Mouse (Mus musculus) thymus, adult 2 months (tissue): ENCODE measurements around the gene Cxcr5. TPM values are rescaled to one million over a fixed set of nuclear protein-coding genes. Genes with fewer than 3 reads are reported as not detected.

Experiments
- DNase-seq: peaks from one replicate; pipeline ENCODE4 v3.0.0; 2021
- H3K27ac ChIP-seq: fragments of 200-500 bp; 2 replicates; pipeline ENCODE4 v1.5.1; 2012; ENCODE audit warnings: low read length, control low read depth; ENCODE audit not compliant: control insufficient read depth, insufficient read depth
- H3K27me3 ChIP-seq: fragments of 200-500 bp; 2 replicates; pipeline ENCODE4 v1.6.1; 2012; ENCODE audit warnings: mild to moderate bottlenecking, low read length, moderate library complexity, mixed read lengths; ENCODE audit not compliant: control insufficient read depth, insufficient read depth
- H3K36me3 ChIP-seq: fragments of 200-500 bp; 2 replicates; pipeline ENCODE4 v1.6.1; 2012; ENCODE audit warnings: mild to moderate bottlenecking, low read length, moderate library complexity; ENCODE audit not compliant: control insufficient read depth, insufficient read depth
- H3K4me1 ChIP-seq: fragments of 200-500 bp; replicated peaks from 2 replicates; pipeline ENCODE4 v1.6.1; 2012; ENCODE audit warnings: low read length; ENCODE audit not compliant: control insufficient read depth, insufficient read depth
- H3K4me3 ChIP-seq: fragments of 200-500 bp; 2 replicates; pipeline ENCODE4 v1.5.1; 2012; ENCODE audit warnings: mild to moderate bottlenecking, low read length, control low read depth, moderate library complexity; ENCODE audit not compliant: control insufficient read depth, insufficient read depth
- CTCF ChIP-seq: fragments of 200-500 bp; IDR thresholded peaks from 2 replicates; pipeline ENCODE4 v1.5.1; 2012; ENCODE audit warnings: mild to moderate bottlenecking, control low read depth, low read length, moderate library complexity, borderline replicate concordance; ENCODE audit not compliant: control insufficient read depth, poor library complexity, insufficient read depth; ENCODE audit errors: extremely low read depth
- POLR2A ChIP-seq: fragments of 200-500 bp; IDR thresholded peaks from 2 replicates; pipeline ENCODE4 v1.6.1; 2012; ENCODE audit warnings: mild to moderate bottlenecking, low read length, control low read depth, moderate library complexity; ENCODE audit not compliant: control insufficient read depth, poor library complexity, insufficient read depth; ENCODE audit errors: extremely low read depth
- WGBS: fragments of 180-500 bp; shearing (Covaris S2); methylation state at CpG from one replicate; pipeline ENCODE4 v1.1.7; 2018; 5-methylcytosine and 5-hydroxymethylcytosine counted together
- polyA plus RNA-seq: library from polyadenylated mRNA; depleted of rRNA; stranded (reverse); fragments of >200 nt; gene quantifications from 2 replicates; pipeline ENCODE4 v1.2.3, GENCODE M21; 2012

The Cxcr5 gene
- polyA plus RNA-seq, 1 experiment: 7.7 TPM

DNA sequence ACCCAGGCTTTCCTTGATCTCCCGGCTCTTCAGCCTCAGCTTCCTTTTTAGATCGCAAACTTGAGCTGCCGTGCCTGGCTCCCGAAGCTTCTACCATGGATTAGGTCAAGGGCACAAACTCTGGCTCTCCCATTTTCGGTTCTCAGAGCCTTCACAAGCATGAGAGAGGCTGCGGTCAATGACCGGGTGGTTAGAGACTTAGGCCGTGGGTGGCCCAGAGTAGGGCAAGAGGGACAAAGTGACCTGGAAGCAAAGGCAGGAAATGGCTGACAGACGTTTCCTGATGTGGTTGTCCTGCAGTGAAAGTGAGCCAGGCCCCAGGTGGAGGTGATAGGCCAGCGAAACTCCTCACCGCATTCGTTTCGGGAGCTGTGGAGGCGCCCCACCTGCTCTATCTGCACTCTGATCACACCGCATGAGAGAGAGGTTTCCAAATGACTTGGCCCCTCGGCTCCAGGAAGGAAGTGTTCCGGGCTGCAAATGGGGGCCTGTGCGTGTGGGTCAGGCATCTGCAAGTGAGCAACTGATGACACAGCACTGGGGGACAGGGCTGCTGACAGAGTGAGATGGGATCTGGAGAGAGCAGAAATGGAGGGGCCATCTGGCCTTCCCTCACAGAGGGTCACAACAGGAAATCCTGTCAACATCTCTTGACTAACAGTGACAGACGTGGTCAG lies 23.9 kb downstream of the Cxcr5 start:
- Histone ChIP-seq H3K4me1 (peaks cover 45% of the 10 kb centered on the region), H3K27ac (peak overlapping the region; percentile 18; the same call in 1 of the 2 replicates), H3K27me3 (no peaks in the 10 kb centered on the region), H3K4me3 (no peak overlapping the region), H3K36me3 (no peaks in the 10 kb centered on the region)
- WGBS: 7% methylated on average over 19 of the region's 19 CpGs
- peak; percentile 50 for DNase-seq
- TF ChIP-seq POLR2A (no peak), CTCF (no peak)

DNA sequence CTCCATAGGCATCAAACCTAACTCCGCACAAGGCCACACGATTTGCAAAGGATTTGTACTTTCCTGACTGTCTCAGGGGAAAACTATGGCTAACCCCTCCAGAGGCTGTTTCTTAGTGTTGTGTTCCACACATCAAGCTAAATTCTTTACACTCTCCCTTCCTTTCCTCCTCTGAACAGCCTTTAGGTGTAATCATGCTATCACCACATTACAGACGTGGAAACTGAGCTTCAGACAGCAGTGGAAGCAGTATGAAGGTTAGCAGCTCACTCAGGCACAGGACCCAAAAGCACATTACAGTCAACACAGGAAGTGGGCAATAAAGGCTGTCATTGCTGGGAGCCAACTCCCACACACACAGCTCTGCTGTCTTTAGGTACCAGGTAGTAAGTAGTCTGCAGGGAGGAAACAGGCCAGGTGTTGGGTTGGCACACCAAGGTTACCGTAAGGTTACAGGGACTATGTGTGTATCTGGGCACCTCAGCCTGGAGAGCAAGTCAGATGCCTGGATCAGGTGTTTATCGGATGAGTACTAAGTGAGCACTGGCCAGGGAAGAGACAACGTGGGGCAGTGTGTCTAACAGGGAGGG lies 28.6 kb downstream of the Cxcr5 start:
- H3K27ac ChIP-seq: peak overlapping the region; percentile 83
- WGBS: 50% methylated on average over 6 of the region's 6 CpGs

DNA sequence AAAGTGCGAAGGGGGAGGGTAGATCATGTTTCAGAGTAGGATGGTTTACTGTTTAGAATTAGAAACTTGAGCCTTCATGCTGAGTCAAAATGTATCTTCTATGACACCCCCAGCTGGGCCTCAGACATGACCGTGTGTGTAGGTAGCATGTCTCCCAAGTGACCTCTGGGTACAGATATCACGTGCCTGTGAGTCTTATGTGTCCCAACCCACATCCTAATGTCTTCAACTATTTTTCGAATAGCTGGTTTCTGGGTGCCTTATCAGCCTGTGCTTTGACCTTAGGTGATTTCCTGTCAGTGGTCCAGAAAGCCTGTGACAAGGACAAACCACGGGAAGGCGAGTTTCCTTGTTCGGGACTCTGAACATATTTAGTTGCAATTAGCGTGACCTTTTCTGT lies 33.3 kb downstream of the Cxcr5 start:
- WGBS: 40% methylated on average over 8 of the region's 8 CpGs
- H3K27me3 ChIP-seq: no peaks in the 10 kb centered on the region
- TF ChIP-seq CTCF (no peak), POLR2A (no peak)
- DNase-seq: no peak
- H3K36me3 ChIP-seq: no peaks in the 10 kb centered on the region
- H3K4me1 ChIP-seq: peaks cover 46% of the 10 kb centered on the region
- no peak overlapping the region for H3K27ac ChIP-seq
- H3K4me3 ChIP-seq: no peak overlapping the region

More for the DNA sequence above, 28.6 kb downstream of the Cxcr5 start:
- peak; percentile 61 for DNase-seq
- Histone ChIP-seq H3K27me3 (no peaks in the 10 kb centered on the region), H3K4me3 (no peak overlapping the region), H3K36me3 (no peaks in the 10 kb centered on the region), H3K4me1 (peaks cover 33% of the 10 kb centered on the region)
- TF ChIP-seq CTCF: no peak
- TF ChIP-seq POLR2A: no peak

DNA sequence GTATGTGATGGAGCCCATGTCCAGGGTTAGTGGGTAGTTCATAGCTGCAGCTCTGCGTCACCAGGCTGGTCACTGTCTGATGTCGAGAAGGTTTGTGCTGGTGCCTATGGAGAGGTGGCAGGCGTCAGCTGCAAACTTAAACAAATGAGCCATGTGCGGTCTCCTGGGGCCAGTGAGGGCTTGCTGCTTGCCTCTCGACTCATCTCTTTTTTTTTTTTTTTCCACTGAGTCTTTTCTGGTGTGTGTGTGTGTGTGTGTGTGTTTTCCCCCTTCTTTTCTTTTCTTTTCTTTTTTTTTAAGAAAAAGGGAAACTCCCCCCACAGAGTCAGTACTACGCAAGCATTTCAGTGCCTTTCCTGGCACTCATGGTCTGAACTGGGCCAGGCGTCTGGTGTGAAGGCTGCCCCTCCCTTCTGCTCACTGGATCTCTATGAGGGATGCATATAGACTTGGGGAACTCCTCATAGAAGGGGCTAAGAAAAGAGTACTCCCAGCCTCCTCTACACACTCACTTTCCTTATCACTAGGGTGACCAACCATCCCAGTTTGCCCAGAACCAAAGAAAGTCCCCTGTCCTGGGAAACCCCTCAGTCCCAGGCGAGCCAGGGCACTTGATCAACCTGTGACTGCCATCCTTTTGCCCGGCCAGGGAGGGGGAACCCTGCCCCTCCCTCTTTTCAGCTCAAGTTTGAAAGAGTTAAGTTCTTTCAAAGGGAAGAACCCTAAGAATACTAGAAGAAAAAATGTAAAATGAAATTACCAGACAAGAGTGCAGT lies 35.2 kb downstream of the Cxcr5 start:
- no peak overlapping the region for H3K27ac ChIP-seq
- H3K27me3 ChIP-seq: no peaks in the 10 kb centered on the region
- TF ChIP-seq POLR2A (no peak), CTCF (no peak)
- no peak overlapping the region for H3K4me3 ChIP-seq
- H3K4me1 ChIP-seq: peaks cover 43% of the 10 kb centered on the region
- no peaks in the 10 kb centered on the region for H3K36me3 ChIP-seq
- no peak for DNase-seq
- WGBS: 64% methylated on average over 9 of the region's 9 CpGs

DNA sequence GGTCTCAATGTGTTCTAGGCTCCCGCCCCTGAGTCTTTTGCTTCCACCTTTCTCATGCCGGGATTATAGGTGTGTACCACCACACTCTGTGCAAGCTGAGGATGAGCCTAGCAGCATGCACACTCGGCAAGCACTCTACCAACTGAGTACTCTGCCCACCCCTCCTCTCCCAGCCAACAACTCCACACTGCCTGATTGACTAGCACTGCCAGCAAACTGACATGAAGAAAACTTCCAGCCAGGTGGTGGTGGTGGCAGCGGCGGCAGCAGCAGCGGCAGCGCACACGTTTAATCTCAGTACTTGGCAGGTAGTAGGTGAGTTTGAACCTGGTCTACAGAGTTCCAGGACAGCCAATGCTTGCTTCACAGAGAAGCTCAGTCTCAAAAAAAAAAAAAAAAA lies 36.1 kb downstream of the Cxcr5 start:
- DNase-seq: no peak
- H3K27ac ChIP-seq: 0 out of 2 replicates have a peak overlapping the region, but pooled peaks have one; percentile 15
- TF ChIP-seq CTCF: no peak
- H3K36me3 ChIP-seq: no peaks in the 10 kb centered on the region
- H3K4me1 ChIP-seq: peaks cover 43% of the 10 kb centered on the region
- no peaks in the 10 kb centered on the region for H3K27me3 ChIP-seq
- WGBS: 83% methylated on average over 8 of the region's 8 CpGs
- no peak overlapping the region for H3K4me3 ChIP-seq

DNA sequence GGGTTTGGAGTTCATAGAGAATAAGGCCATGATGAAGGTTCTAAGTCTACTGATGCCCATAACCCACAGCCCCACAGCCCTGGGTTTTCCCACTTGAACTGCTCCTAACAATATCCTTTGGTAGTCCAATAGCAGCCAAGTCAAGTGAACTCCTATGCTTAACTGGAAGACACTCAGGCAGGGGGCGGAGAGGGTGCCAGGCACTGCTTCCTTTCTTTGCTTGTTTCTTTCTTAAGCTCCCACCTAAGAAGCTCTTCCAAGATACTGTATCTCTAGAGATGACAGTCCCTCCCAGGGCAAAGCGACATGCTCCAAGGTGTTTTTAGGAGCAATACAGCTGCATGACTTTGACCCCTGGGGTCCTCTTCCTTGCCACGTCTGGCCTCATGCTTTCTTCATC lies 36.7 kb downstream of the Cxcr5 start:
- peaks cover 43% of the 10 kb centered on the region for H3K4me1 ChIP-seq
- no peak for DNase-seq
- no peaks in the 10 kb centered on the region for H3K27me3 ChIP-seq
- no peak for TF ChIP-seq CTCF
- no peak for TF ChIP-seq POLR2A
- WGBS: 91% methylated on average over 3 of the region's 3 CpGs
- no peaks in the 10 kb centered on the region for H3K36me3 ChIP-seq
- H3K4me3 ChIP-seq: no peak overlapping the region
- H3K27ac ChIP-seq: no peak overlapping the region
